Mouse (Mus musculus): ENCODE measurements around the gene Mpp5.

GRCm38 (mm10) chr12:78790791-78791190 lies 42.1 kb downstream of the Mpp5 start:
- TF ChIP-seq CTCF (IDR thresholded peaks at IDR 0.05; ENCODE audit: borderline replicate concordance, insufficient read depth, low read length) (no peak), POLR2A (IDR thresholded peaks at IDR 0.05; ENCODE audit: low read depth, low read length) (no peak)
